Mouse (Mus musculus): Measurements from ENCODE around the gene Ripor2. TPM values are rescaled to one million over a fixed set of nuclear protein-coding genes. Genes with fewer than 3 reads are reported as not detected.

The Ripor2 gene
- polyA plus RNA-seq, 1 experiment, result 0.03 TPM

DNA sequence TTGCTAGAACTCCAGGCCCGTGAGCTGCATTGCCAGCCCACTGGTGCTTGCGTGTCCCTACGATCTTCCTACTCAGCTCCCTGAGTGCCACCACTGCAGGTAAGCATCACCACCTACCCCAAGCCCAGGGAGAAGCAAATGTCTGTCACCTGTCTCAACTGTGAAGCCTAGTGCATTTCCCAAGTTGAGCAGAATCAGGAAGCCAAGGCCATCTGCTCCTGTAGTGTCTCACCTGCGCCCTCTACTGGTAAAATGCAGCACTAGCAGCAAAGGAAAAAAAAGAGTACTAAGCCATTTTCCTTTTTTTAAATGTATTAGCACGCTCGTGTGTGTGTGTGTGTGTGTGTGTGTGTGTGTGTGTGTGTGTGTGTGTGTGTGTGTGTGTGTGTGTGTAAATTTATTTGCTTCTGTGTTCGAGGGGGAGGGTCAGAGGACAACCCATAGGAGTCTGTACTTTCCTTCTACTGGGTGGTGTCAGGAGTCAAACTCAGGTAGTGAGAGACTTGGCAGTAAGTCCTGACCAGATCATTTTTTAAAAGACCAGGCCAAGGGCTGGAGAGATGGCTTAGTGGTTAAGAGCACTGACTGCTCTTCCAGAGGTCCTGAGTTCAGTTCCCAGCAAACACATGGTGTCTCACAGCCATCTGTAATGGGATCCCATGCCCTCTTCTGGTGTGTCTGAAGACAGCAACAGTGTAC is 194.3 kb downstream of the Ripor2 start:
- peaks cover 3% of the 10 kb centered on the region; the same call in 1 of the 2 replicates for H3K9me3 ChIP-seq (ENCODE audit: control insufficient read depth, low read length)
- H3K27me3 ChIP-seq (ENCODE audit: control insufficient read depth), result no peaks in the 10 kb centered on the region
- no peaks in the 10 kb centered on the region for H3K36me3 ChIP-seq (ENCODE audit: control insufficient read depth)
- no peaks in the 10 kb centered on the region; the same call in 1 of the 2 replicates for H3K4me1 ChIP-seq (ENCODE audit: control insufficient read depth)
- H3K4me3 ChIP-seq (replicated peaks), result no peak overlapping the region
- TF ChIP-seq GATA1 (IDR thresholded peaks at IDR 0.05; ENCODE audit: low read length) (no peak), TAL1 (IDR thresholded peaks at IDR 0.05; ENCODE audit: low read length) (no peak)

DNA sequence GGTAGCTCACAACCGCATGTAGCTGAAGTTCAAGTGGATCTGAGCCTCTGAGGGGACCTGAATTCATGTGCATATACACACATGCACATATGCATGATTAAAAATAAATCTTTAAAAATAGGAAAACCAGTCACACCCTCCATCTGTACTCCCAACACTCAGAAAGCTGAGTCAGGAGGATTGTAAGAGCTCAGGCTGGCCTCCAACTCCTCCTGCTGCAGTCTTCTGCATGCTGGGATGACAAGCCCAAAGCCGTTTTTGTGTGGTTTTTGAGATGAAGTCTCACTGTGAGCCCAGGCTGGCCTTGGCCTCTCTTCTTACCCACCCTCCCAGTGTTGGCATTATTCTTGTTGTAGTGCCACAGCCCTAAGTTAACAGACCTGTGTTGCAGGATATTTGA is 196.0 kb downstream of the Ripor2 start:
- Histone ChIP-seq H3K36me3 (ENCODE audit: control insufficient read depth) (no peaks in the 10 kb centered on the region), H3K27me3 (ENCODE audit: control insufficient read depth) (no peaks in the 10 kb centered on the region), H3K4me3 (replicated peaks) (no peak overlapping the region), H3K9me3 (ENCODE audit: control insufficient read depth, low read length) (no peaks in the 10 kb centered on the region), H3K4me1 (ENCODE audit: control insufficient read depth) (no peaks in the 10 kb centered on the region; the same call in 1 of the 2 replicates)
- no peak for TF ChIP-seq GATA1 (IDR thresholded peaks at IDR 0.05; ENCODE audit: low read length)
- no peak for TF ChIP-seq TAL1 (IDR thresholded peaks at IDR 0.05; ENCODE audit: low read length)

GRCm38 (mm10) chr13:24778706-24779380 is 196.9 kb downstream of the Ripor2 start:
- H3K9me3 ChIP-seq (ENCODE audit: control insufficient read depth, low read length), result no peaks in the 10 kb centered on the region
- TF ChIP-seq TAL1 (IDR thresholded peaks at IDR 0.05; ENCODE audit: low read length) (no peak), GATA1 (IDR thresholded peaks at IDR 0.05; ENCODE audit: low read length) (no peak)
- no peaks in the 10 kb centered on the region for H3K27me3 ChIP-seq (ENCODE audit: control insufficient read depth)

GRCm38 (mm10) chr13:24781916-24782315 is 199.9 kb downstream of the Ripor2 start:
- H3K4me3 ChIP-seq (replicated peaks), result no peak overlapping the region
- TF ChIP-seq GATA1 (IDR thresholded peaks at IDR 0.05; ENCODE audit: low read length), result no peak
- TF ChIP-seq TAL1 (IDR thresholded peaks at IDR 0.05; ENCODE audit: low read length), result no peak
- peaks cover 4% of the 10 kb centered on the region; the same call in 1 of the 2 replicates for H3K27me3 ChIP-seq (ENCODE audit: control insufficient read depth)
- H3K36me3 ChIP-seq (ENCODE audit: control insufficient read depth), result no peaks in the 10 kb centered on the region
- H3K4me1 ChIP-seq (ENCODE audit: control insufficient read depth), result peaks cover 3% of the 10 kb centered on the region
- no peaks in the 10 kb centered on the region for H3K9me3 ChIP-seq (ENCODE audit: control insufficient read depth, low read length)

More at GRCm38 (mm10) chr13:24778706-24779380, 196.9 kb downstream of the Ripor2 start:
- Histone ChIP-seq H3K36me3 (ENCODE audit: control insufficient read depth) (no peaks in the 10 kb centered on the region), H3K4me3 (replicated peaks) (no peak overlapping the region), H3K4me1 (ENCODE audit: control insufficient read depth) (no peaks in the 10 kb centered on the region; the same call in 1 of the 2 replicates)

Other genes starting within 250 kb of the Ripor2 start
- not detected in 2 replicates for gene Armh2, start 159.0 kb downstream of the Ripor2 start, polyA plus RNA-seq (2012)
- gene Gmnn, start 179.7 kb downstream of the Ripor2 start, polyA plus RNA-seq (2012), result 1.7 and 1.8 TPM in 2 replicates
- 5.3 and 6.0 TPM in 2 replicates for gene BC005537, start 219.5 kb downstream of the Ripor2 start, polyA plus RNA-seq (2012)
- gene Acot13, start 249.4 kb downstream of the Ripor2 start, polyA plus RNA-seq (2012), result 3.5 and 5.2 TPM in 2 replicates
- gene Tdp2, start 249.5 kb downstream of the Ripor2 start, polyA plus RNA-seq (2012), result 2.3 and 3.1 TPM in 2 replicates

All from erythroblast, embryonic 14.5 days (primary cell).